Mouse (Mus musculus) thymus, adult 2 months (tissue): Measurements from ENCODE around the gene Swsap1. TPM values are rescaled to one million over a fixed set of nuclear protein-coding genes. Genes with fewer than 3 reads are reported as not detected.
A peak's percentile ranks its signal among the peaks of the same experiment; 100 is the strongest.

ENCODE experiments used
- DNase-seq: peaks from one replicate; pipeline ENCODE4 v3.0.0; 2021
- H3K27ac ChIP-seq: fragments of 200-500 bp; 2 replicates; pipeline ENCODE4 v1.5.1; 2012; ENCODE audit warnings: low read length, control low read depth; ENCODE audit not compliant: control insufficient read depth, insufficient read depth
- H3K27me3 ChIP-seq: fragments of 200-500 bp; 2 replicates; pipeline ENCODE4 v1.6.1; 2012; ENCODE audit warnings: mild to moderate bottlenecking, low read length, moderate library complexity, mixed read lengths; ENCODE audit not compliant: control insufficient read depth, insufficient read depth
- H3K36me3 ChIP-seq: fragments of 200-500 bp; 2 replicates; pipeline ENCODE4 v1.6.1; 2012; ENCODE audit warnings: mild to moderate bottlenecking, low read length, moderate library complexity; ENCODE audit not compliant: control insufficient read depth, insufficient read depth
- H3K4me1 ChIP-seq: fragments of 200-500 bp; replicated peaks from 2 replicates; pipeline ENCODE4 v1.6.1; 2012; ENCODE audit warnings: low read length; ENCODE audit not compliant: control insufficient read depth, insufficient read depth
- H3K4me3 ChIP-seq: fragments of 200-500 bp; 2 replicates; pipeline ENCODE4 v1.5.1; 2012; ENCODE audit warnings: mild to moderate bottlenecking, low read length, control low read depth, moderate library complexity; ENCODE audit not compliant: control insufficient read depth, insufficient read depth
- CTCF ChIP-seq: fragments of 200-500 bp; IDR thresholded peaks from 2 replicates; pipeline ENCODE4 v1.5.1; 2012; ENCODE audit warnings: mild to moderate bottlenecking, control low read depth, low read length, moderate library complexity, borderline replicate concordance; ENCODE audit not compliant: control insufficient read depth, poor library complexity, insufficient read depth; ENCODE audit errors: extremely low read depth
- POLR2A ChIP-seq: fragments of 200-500 bp; IDR thresholded peaks from 2 replicates; pipeline ENCODE4 v1.6.1; 2012; ENCODE audit warnings: mild to moderate bottlenecking, low read length, control low read depth, moderate library complexity; ENCODE audit not compliant: control insufficient read depth, poor library complexity, insufficient read depth; ENCODE audit errors: extremely low read depth
- WGBS: fragments of 180-500 bp; shearing (Covaris S2); methylation state at CpG from one replicate; pipeline ENCODE4 v1.1.7; 2018; 5-methylcytosine and 5-hydroxymethylcytosine counted together
- polyA plus RNA-seq: library from polyadenylated mRNA; depleted of rRNA; stranded (reverse); fragments of >200 nt; gene quantifications from 2 replicates; pipeline ENCODE4 v1.2.3, GENCODE M21; 2012

Swsap1 gene
- polyA plus RNA-seq, 1 experiment: 6.7 TPM

DNA sequence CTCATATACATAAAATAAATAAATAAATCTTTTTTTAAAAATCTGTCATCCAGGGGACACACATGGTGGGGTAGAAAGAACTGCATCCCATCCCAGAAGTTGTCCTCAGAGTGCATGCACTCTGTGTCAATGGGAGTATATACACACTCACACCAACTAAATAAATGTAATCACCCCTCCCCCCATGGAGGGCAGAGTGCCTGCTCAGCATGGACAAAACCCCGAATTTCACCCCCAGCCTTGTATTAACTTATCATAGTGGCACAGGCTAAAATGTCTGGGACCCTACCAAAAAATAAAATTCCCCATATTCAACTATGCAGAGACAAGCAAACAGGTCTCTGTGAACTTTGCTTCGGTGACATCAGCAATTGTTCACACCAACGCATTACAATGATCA, 920 bp upstream of the Swsap1 start:
- WGBS: 76% methylated on average over 3 of the region's 3 CpGs
- Histone ChIP-seq H3K27ac (no peak overlapping the region), H3K36me3 (no peaks in the 10 kb centered on the region), H3K4me3 (no peak overlapping the region), H3K4me1 (0 out of 2 replicates have a peak, but pooled peaks cover 3% of the 10 kb centered on the region), H3K27me3 (no peaks in the 10 kb centered on the region)
- no peak for DNase-seq
- no peak for TF ChIP-seq POLR2A
- TF ChIP-seq CTCF: no peak

DNA sequence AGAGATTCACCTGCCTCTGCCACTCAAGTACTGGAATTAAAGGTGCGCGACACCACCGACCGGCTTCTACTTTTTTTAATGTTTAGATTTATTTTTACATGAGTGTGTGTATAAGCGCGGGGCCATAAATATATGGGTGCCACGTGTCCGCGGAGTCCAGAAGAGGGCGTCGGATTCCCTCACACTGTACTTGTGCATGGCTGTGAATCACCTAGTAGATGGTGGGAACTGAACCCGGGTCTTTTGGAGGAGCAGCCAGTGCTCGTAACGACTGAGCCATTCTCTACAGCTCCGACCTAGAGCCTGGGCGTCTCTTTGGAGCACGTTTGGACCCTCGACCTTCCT, 358 bp upstream of the Swsap1 start:
- DNase-seq: no peak
- Histone ChIP-seq H3K4me3 (peak overlapping the region; percentile 67), H3K36me3 (no peaks in the 10 kb centered on the region), H3K27ac (peak overlapping the region; percentile 67; the same call in 1 of the 2 replicates), H3K4me1 (0 out of 2 replicates have a peak, but pooled peaks cover 3% of the 10 kb centered on the region), H3K27me3 (no peaks in the 10 kb centered on the region)
- WGBS: under 1% methylated on average over 18 of the region's 18 CpGs
- TF ChIP-seq CTCF (no peak), POLR2A (no peak)

GRCm38 (mm10) chr9:21958372-21958771, 2.8 kb downstream of the Swsap1 start:
- Histone ChIP-seq H3K4me3 (no peak overlapping the region), H3K27me3 (peaks cover 10% of the 10 kb centered on the region; the same call in 1 of the 2 replicates), H3K27ac (no peak overlapping the region), H3K36me3 (no peaks in the 10 kb centered on the region), H3K4me1 (peaks cover 20% of the 10 kb centered on the region)
- no peak for DNase-seq
- TF ChIP-seq CTCF (no peak), POLR2A (no peak)
- 89% methylated on average over 5 of the region's 5 CpGs for WGBS

DNA sequence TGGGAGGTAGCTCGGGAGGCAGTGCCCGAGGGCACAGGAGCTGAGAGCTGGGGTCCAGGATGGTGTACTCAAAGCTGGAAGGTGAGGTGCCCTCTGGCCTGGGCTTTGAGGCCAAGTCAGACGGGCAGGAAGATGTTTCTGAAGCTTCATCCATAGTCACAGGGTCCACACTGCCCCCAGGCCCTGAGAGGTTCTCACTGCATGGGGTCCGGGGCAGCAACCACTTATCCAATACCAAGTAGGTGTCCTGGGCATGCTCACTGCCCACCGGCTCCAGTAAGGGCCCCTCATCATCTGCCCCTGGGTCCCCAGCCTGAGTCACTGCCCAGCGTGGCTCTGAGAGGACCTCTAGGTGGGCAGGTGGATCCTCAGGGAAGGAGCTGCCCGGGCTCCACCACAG, 3.7 kb downstream of the Swsap1 start:
- H3K27ac ChIP-seq: no peak overlapping the region
- no peak for DNase-seq
- no peaks in the 10 kb centered on the region for H3K36me3 ChIP-seq
- H3K4me1 ChIP-seq: peaks cover 20% of the 10 kb centered on the region
- peaks cover 10% of the 10 kb centered on the region; the same call in 1 of the 2 replicates for H3K27me3 ChIP-seq
- TF ChIP-seq CTCF (no peak), POLR2A (no peak)
- H3K4me3 ChIP-seq: no peak overlapping the region
- WGBS: 91% methylated on average over 7 of the region's 7 CpGs

DNA sequence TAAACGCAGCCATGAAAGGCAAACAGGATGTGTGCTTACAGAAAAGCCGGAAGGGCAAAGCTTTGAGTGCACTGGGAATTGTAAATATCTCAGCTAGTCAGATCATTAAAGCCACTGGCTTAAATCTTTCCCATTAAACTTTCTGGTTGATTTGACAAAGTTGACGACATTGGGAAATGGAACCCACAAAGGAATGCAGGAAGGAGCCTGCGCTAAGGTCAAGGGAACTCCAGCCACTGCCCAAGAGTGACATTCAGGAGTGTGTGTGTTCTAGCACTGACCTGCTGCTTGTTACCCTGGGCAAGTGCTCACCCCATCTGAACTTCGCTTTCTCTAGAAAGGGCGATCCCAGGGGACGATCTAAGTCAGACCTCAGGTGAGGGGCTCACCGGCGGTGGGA, 4.6 kb downstream of the Swsap1 start:
- no peak for DNase-seq
- Histone ChIP-seq H3K36me3 (no peaks in the 10 kb centered on the region), H3K4me1 (peaks cover 20% of the 10 kb centered on the region), H3K27ac (no peak overlapping the region), H3K27me3 (peaks cover 10% of the 10 kb centered on the region; the same call in 1 of the 2 replicates), H3K4me3 (no peak overlapping the region)
- WGBS: 91% methylated on average over 9 of the region's 9 CpGs
- no peak for TF ChIP-seq CTCF
- TF ChIP-seq POLR2A: no peak

- Histone ChIP-seq H3K36me3 (no peaks in the 10 kb centered on the region), H3K27ac (no peak overlapping the region), H3K4me3 (no peak overlapping the region), H3K27me3 (peaks cover 10% of the 10 kb centered on the region; the same call in 1 of the 2 replicates), H3K4me1 (peaks cover 20% of the 10 kb centered on the region)
- TF ChIP-seq CTCF (no peak), POLR2A (no peak)
- DNase-seq: no peak
- 86% methylated on average over 26 of the region's 26 CpGs for WGBS
These were observed 5.1 kb downstream of the Swsap1 start for GRCm38 (mm10) chr9:21960558-21961208.
